Mouse (Mus musculus) spleen, postnatal 14 days (tissue): ENCODE data around the gene Rpl34.
A peak's percentile ranks its signal among the peaks of the same experiment; 100 is the strongest.

ENCODE experiments used
- DNase-seq, 2 experiments: peaks; one replicate each; pipeline ENCODE4 v3.0.0; 2021 to 2022; ENCODE audit warnings: low spot score in 2 of 2

The Rpl34 gene

GRCm38 (mm10) chr3:130730189-130730653 is at the start of gene Rpl34:
Gene Rpl34, minus strand, starts transcription at chr3:130730398.
- peak; percentile 85 to 90 for DNase-seq

- DNase-seq = no peak
These were observed 38.0 kb upstream of the Rpl34 start for GRCm38 (mm10) chr3:130768172-130768571.

GRCm38 (mm10) chr3:130764091-130764490 is 33.9 kb upstream of the Rpl34 start:
- DNase-seq = no peak

- DNase-seq = peak; percentile 16 to 58
These were observed 30.7 kb upstream of the Rpl34 start for GRCm38 (mm10) chr3:130760711-130761435.

GRCm38 (mm10) chr3:130758157-130758841 is 28.1 kb upstream of the Rpl34 start:
- DNase-seq = no peak

- DNase-seq = no peak
These were observed 27.1 kb upstream of the Rpl34 start for GRCm38 (mm10) chr3:130757117-130757852.

- no peak for DNase-seq
These were observed 19.0 kb upstream of the Rpl34 start for GRCm38 (mm10) chr3:130749206-130749605.

- no peak for DNase-seq
These were observed 16.7 kb upstream of the Rpl34 start for GRCm38 (mm10) chr3:130746673-130747619.

- DNase-seq = no peak
These were observed 7.6 kb upstream of the Rpl34 start for GRCm38 (mm10) chr3:130737652-130738361.

GRCm38 (mm10) chr3:130736758-130737157 is 6.6 kb upstream of the Rpl34 start:
- DNase-seq = no peak

- peak in 1 of 2 experiments; percentile 47 for DNase-seq
These were observed 568 bp downstream of the Rpl34 start for GRCm38 (mm10) chr3:130729472-130730188.

- no peak for DNase-seq
These were observed 2.5 kb downstream of the Rpl34 start for GRCm38 (mm10) chr3:130727676-130728075.

GRCm38 (mm10) chr3:130727036-130727435 is 3.2 kb downstream of the Rpl34 start:
- DNase-seq = no peak

GRCm38 (mm10) chr3:130725718-130726117 is 4.5 kb downstream of the Rpl34 start:
- DNase-seq = no peak

GRCm38 (mm10) chr3:130722733-130723478 is 7.3 kb downstream of the Rpl34 start:
- no peak for DNase-seq

GRCm38 (mm10) chr3:130720225-130720624 is 10.0 kb downstream of the Rpl34 start:
- no peak for DNase-seq

- DNase-seq = no peak
These were observed 11.3 kb downstream of the Rpl34 start for GRCm38 (mm10) chr3:130718871-130719270.

- no peak for DNase-seq
These were observed 13.6 kb downstream of the Rpl34 start for GRCm38 (mm10) chr3:130716555-130716954.
